Comparison of ENCODE assay signal across 10 mouse cellular contexts in the genomic region with DNA sequence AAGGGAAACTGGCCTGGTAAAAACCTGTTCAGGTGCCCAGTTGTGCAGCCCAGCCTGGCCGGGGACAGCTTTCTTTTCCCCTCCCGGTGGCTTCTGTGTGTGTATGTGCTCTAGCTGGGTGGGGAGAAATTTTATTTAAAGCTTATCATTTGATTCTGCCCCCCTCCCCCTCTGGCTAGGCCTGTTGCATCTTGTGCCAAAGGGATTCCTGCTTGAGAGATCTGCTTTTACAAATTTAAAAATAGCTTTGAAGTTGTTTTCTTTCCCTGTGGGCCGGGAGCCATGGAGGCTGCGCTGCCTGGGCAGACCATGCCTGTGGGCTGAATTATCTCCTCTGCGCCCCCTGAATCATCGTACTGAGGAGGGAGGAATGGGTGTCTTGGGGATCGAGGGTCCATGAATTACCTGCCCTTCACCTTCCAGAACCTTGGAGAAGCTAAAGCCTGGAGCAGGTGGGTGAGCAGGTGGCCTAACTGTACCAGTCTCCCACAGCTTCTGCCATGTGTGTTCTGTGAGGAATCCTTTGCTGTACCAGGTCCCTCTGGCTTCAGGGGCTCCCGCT. TPM values are rescaled to one million over a fixed set of nuclear protein-coding genes. Genes with fewer than 3 reads are reported as not detected.
A peak's percentile ranks its signal among the peaks of the same experiment; 100 is the strongest.
DNase-seq lines count a peak whose midpoint lies in the region; ATAC-seq and TF ChIP-seq lines count a peak whose summit lies in the region.
"Had no signal": no experiment of that assay in that cellular context is flagged by ENCODE, and none has a peak within 500 bp of the region (broad histone marks: within the 10 kb centered on the region; RNA-seq: fewer than 3 reads in every experiment).

No protein-coding gene starts in this region.

- no peaks in the 10 kb centered on the region for H3K9me3 ChIP-seq in intestine, postnatal 0 days (ENCODE audit: control insufficient read depth)

- TF ChIP-seq CTCF in cerebellum, adult 2 months (IDR thresholded peaks at IDR 0.05; ENCODE audit: borderline replicate concordance, insufficient read depth, low read depth, low read length): no peak
- TF ChIP-seq CTCF in intestine, postnatal 0 days (IDR thresholded peaks at IDR 0.05; ENCODE audit: low read depth): no peak

- intact Hi-C loops in left cerebral cortex, postnatal 36 days (cut with DNase I): no loop called here

- H3K36me3 ChIP-seq in intestine, postnatal 0 days (ENCODE audit: control insufficient read depth, insufficient read depth): no peaks in the 10 kb centered on the region; the same call in 1 of the 2 replicates

- peak; percentile 41 for DNase-seq in layer of hippocampus, adult 11-12 months (ENCODE audit: low spot score)
- DNase-seq in layer of hippocampus, adult 9-11 months: no peak
- DNase-seq in cerebellum, adult 2 months: peak; percentile 76 to 77
- DNase-seq in frontal cortex, postnatal 10 days (ENCODE audit: low spot score in 2 of 2): peak; percentile 48 to 61
- peak; percentile 62 to 66 for DNase-seq in left cerebral cortex, postnatal 36 days (ENCODE audit: low spot score in 2 of 2)
- DNase-seq in thymus, postnatal 36 days: no peak
- DNase-seq in urinary bladder, postnatal 14 days (ENCODE audit: low spot score): no peak
- DNase-seq: kidney, adult 18-20 months had no signal

- no peak for ATAC-seq in intestine, postnatal 0 days

- H3K9ac ChIP-seq in intestine, postnatal 0 days (ENCODE audit: low read depth, low read length): no peak overlapping the region

- WGBS in cerebellum, adult 2 months: 13% methylated on average over 8 of the region's 8 CpGs
- WGBS in intestine, postnatal 0 days: 72% methylated on average over 8 of the region's 8 CpGs

- TF ChIP-seq POLR2A in cerebellum, adult 2 months (IDR thresholded peaks at IDR 0.05; ENCODE audit: borderline replicate concordance, insufficient read depth, low read length): no peak

- H3K4me3 ChIP-seq in cerebellum, adult 2 months (replicated peaks; ENCODE audit: insufficient read depth, low read depth, low read length): no peak overlapping the region
- H3K4me3 ChIP-seq in intestine, postnatal 0 days (ENCODE audit: low read depth, low read length): no peak overlapping the region

- peaks cover 45% of the 10 kb centered on the region for H3K4me1 ChIP-seq in cerebellum, adult 2 months (ENCODE audit: control insufficient read depth, insufficient read depth, low read length)
- 0 out of 2 replicates have a peak, but pooled peaks cover 6% of the 10 kb centered on the region for H3K4me1 ChIP-seq in intestine, postnatal 0 days (replicated peaks; ENCODE audit: control insufficient read depth, insufficient read depth, low read length)

- no peak overlapping the region for H3K4me2 ChIP-seq in intestine, postnatal 0 days (replicated peaks; ENCODE audit: low read depth)

- peak overlapping the region; percentile 86 for H3K27ac ChIP-seq in cerebellum, adult 2 months (ENCODE audit: insufficient read depth, low read length)
- H3K27ac ChIP-seq in intestine, postnatal 0 days (ENCODE audit: low read depth, low read length): no peak overlapping the region
- H3K27ac ChIP-seq: macrophage had no signal

- no peaks in the 10 kb centered on the region for H3K27me3 ChIP-seq in cerebellum, adult 2 months (ENCODE audit: control insufficient read depth, insufficient read depth, low read length)
- H3K27me3 ChIP-seq in intestine, postnatal 0 days (replicated peaks; ENCODE audit: control insufficient read depth, insufficient read depth, low read length): no peaks in the 10 kb centered on the region

RNA-seq across cellular contexts. Expression of a gene that starts 52.2 kb away (rescaled TPM):
- 36.0 and 40.4 TPM in 2 replicates for polyA plus RNA-seq in cerebellum, adult 2 months (2012; rRNA removed)
- total RNA-seq in left cerebral cortex, postnatal 36 days (2021): 10 to 100 TPM; 34.9 to 49.4 TPM
- polyA plus RNA-seq in intestine, postnatal 0 days (2015; fragmentation: Nextera tagmentation; extraction: Ambion mirVana): 5.6 and 6.4 TPM in 2 replicates

Comparison
In these comparisons a context has a peak if more than half of its experiments do, and no peak if none do; other contexts are left out.
1. DNase-seq: peak in layer of hippocampus, adult 11-12 months (single experiment), cerebellum, adult 2 months (2 of 2), frontal cortex, postnatal 10 days (2 of 2) and left cerebral cortex, postnatal 36 days (2 of 2); none in layer of hippocampus, adult 9-11 months (single experiment), thymus, postnatal 36 days (0 of 2) and urinary bladder, postnatal 14 days (single experiment).